Mouse (Mus musculus) stomach, postnatal 0 days (tissue): Measurements from ENCODE around the gene Ywhae.

Source experiments
- CTCF ChIP-seq: IDR thresholded peaks from 2 replicates; pipeline ENCODE4 v1.5.1; 2016; ENCODE audit warnings: antibody characterized with exemption, low read depth, mild to moderate bottlenecking, moderate library complexity
- EP300 ChIP-seq: optimal IDR thresholded peaks from 2 replicates; pipeline ENCODE3; 2016; ENCODE audit warnings: antibody characterized with exemption

DNA sequence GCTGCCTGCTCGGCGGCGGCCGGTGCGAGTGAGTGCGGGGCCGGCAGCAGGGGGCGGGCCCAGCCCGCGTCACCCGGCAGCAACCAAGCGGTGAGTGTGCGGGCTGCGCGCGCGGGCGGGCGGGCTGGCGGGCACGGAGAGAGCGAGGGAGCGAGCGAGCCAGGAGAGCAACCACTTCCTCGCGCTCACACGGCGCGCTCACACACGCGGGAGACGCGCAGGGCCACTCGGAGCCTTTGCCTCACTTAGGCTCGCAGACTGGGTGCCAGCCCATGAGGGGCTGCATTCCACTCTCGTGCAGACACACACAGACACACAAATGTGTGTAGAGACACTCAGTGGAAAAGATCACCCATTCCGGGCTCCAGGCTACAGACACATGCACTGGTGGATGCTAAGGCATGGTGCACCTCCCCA, 63.4 kb downstream of the Ywhae start, which contains the start of gene Doc2b:
- TF ChIP-seq CTCF (no peak), EP300 (no peak)
